Mouse (Mus musculus) intestine, embryonic 14.5 days (tissue): ENCODE data around the gene Gm21915. TPM values are rescaled to one million over a fixed set of nuclear protein-coding genes. Genes with fewer than 3 reads are reported as not detected.

ENCODE experiments used
- ATAC-seq: fragments of 200-750 bp; cut with Nextera tagmentation; replicated peaks from 2 replicates; pipeline ENCODE4 v1.8.0; 2017; ENCODE audit warnings: low read depth, moderate number of reproducible peaks, moderate TSS enrichment, moderate library complexity; ENCODE audit not compliant: low FRiP score, low TSS enrichment
- DNase-seq: peaks from one replicate; pipeline ENCODE4 v3.0.0-alpha.2; 2018; ENCODE audit warnings: low spot score
- H3K27ac ChIP-seq: fragments of 300-500 bp; sonication (generic); 2 replicates; pipeline ENCODE4 v1.5.1; 2014; ENCODE audit warnings: low read depth, mild to moderate bottlenecking, control low read depth
- H3K27me3 ChIP-seq: fragments of 300-500 bp; sonication (generic); replicated peaks from 2 replicates; pipeline ENCODE4 v1.6.1; 2014; ENCODE audit warnings: low read length, control low read depth; ENCODE audit not compliant: control insufficient read depth, insufficient read depth
- H3K36me3 ChIP-seq: fragments of 300-500 bp; sonication (generic); 2 replicates; pipeline ENCODE4 v1.6.1; 2014; ENCODE audit warnings: low read length, control low read depth; ENCODE audit not compliant: control insufficient read depth, insufficient read depth
- H3K4me1 ChIP-seq: fragments of 300-500 bp; sonication (generic); replicated peaks from 2 replicates; pipeline ENCODE4 v1.6.1; 2014; ENCODE audit warnings: low read length, control low read depth, mixed read lengths; ENCODE audit not compliant: control insufficient read depth, insufficient read depth
- H3K4me2 ChIP-seq: fragments of 300-500 bp; sonication (generic); 2 replicates; pipeline ENCODE4 v1.6.1; 2014; ENCODE audit warnings: low read length
- H3K4me3 ChIP-seq: fragments of 300-500 bp; sonication (generic); 2 replicates; pipeline ENCODE4 v1.5.1; 2014; ENCODE audit warnings: low read depth, low read length, control low read depth, mixed read lengths
- H3K9ac ChIP-seq: fragments of 300-500 bp; sonication (generic); 2 replicates; pipeline ENCODE4 v1.6.1; 2014; ENCODE audit warnings: mild to moderate bottlenecking, low read length
- H3K9me3 ChIP-seq: fragments of 300-500 bp; sonication (generic); 2 replicates; pipeline ENCODE4 v1.6.1; 2016; ENCODE audit warnings: low read length, control low read depth; ENCODE audit not compliant: control insufficient read depth
- WGBS: fragments of 180-500 bp; shearing (Covaris S2); extraction: QIAGEN DNeasy Blood & Tissue Kit; methylation state at CpG from one replicate; pipeline ENCODE4 v1.1.7; 2014; 5-methylcytosine and 5-hydroxymethylcytosine counted together
- polyA plus RNA-seq: library from polyadenylated mRNA; unstranded; fragments of >200 nt; fragmentation: Nextera tagmentation; extraction: Ambion mirVana; gene quantifications from 2 replicates; pipeline ENCODE4 v1.2.1, GENCODE M21; 2014

The Gm21915 gene
- polyA plus RNA-seq, 1 experiment from 2014 or later: not detected

DNA sequence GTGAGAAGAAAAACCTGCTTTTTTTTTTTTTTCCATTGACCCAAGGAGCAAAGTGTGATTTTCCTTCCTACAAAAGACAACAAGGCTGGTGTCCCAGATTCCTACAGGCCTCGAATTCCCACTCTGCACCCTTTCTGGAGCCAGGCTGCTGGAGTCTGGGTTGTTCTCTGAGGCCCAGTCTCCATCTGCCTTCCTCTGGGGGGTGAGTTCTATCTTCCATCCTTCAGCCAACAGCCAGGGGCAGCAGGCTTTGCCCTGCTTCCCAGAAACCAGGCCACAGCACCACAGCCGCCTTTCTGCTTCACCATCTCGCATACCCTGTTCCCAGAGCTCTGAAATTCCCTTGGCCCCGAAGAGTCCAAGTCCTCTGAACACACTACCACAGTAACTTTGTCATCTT, 25.7 kb downstream of the Gm21915 start:
- no peak for ATAC-seq
- WGBS: 91% methylated on average over 4 of the region's 4 CpGs
- no peak overlapping the region for H3K4me2 ChIP-seq

DNA sequence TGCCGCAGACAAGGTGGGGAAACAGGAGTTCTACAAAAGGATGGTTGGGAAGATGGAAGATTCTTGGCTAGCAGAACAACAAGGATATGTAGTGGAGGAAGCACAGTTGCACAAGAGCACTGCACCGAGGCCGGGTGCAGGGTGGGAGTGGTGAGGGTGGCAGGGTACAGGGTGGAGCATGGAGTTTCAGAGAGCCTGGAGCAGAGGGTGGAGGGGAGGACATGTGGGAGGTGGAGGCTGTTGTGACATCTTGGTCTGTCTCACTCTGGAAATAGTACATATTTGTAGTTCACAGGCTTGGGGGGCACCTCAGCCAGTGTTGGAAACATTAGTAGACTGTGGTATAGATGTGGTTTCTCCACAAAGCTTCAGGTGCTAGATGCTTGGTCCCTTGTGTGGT, 28.8 kb downstream of the Gm21915 start:
- no peaks in the 10 kb centered on the region for H3K27me3 ChIP-seq
- no peaks in the 10 kb centered on the region for H3K9me3 ChIP-seq
- DNase-seq: no peak
- no peak for ATAC-seq
- no peak overlapping the region for H3K27ac ChIP-seq
- H3K9ac ChIP-seq: no peak overlapping the region
- H3K4me1 ChIP-seq: peaks cover 8% of the 10 kb centered on the region
- 88% methylated on average over 3 of the region's 3 CpGs for WGBS
- H3K36me3 ChIP-seq: no peaks in the 10 kb centered on the region
- no peak overlapping the region for H3K4me3 ChIP-seq
- no peak overlapping the region for H3K4me2 ChIP-seq

More for the DNA sequence above, 25.7 kb downstream of the Gm21915 start:
- Histone ChIP-seq H3K9me3 (no peaks in the 10 kb centered on the region), H3K27me3 (no peaks in the 10 kb centered on the region), H3K4me1 (peaks cover 34% of the 10 kb centered on the region), H3K4me3 (no peak overlapping the region), H3K27ac (no peak overlapping the region), H3K36me3 (no peaks in the 10 kb centered on the region), H3K9ac (no peak overlapping the region)
- no peak for DNase-seq

DNA sequence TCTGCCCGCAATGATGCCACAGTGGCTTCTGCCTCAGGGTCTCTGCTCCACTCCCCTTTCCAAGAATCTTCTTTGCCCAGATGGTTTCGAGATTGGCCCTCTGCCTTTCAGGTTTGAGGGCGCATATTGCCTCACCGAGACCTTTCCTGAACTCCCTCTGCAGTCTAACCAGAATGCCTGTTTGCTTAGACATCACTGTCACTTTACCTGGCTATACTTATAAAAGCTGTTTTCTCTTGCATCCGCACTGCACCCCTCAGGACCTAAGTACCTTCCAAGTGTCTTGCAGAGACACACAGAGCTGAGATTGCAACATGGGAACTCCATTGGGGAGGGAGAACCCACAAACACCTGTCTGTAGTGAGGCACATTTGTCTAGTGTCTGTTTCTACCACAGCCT, 29.8 kb downstream of the Gm21915 start:
- no peaks in the 10 kb centered on the region for H3K36me3 ChIP-seq
- ATAC-seq: no peak
- H3K27ac ChIP-seq: no peak overlapping the region
- no peak overlapping the region for H3K9ac ChIP-seq
- no peaks in the 10 kb centered on the region for H3K27me3 ChIP-seq
- 78% methylated on average over 5 of the region's 5 CpGs for WGBS
- peaks cover 15% of the 10 kb centered on the region for H3K4me1 ChIP-seq
- DNase-seq: no peak
- H3K4me3 ChIP-seq: no peak overlapping the region
- no peak overlapping the region for H3K4me2 ChIP-seq
- H3K9me3 ChIP-seq: no peaks in the 10 kb centered on the region

DNA sequence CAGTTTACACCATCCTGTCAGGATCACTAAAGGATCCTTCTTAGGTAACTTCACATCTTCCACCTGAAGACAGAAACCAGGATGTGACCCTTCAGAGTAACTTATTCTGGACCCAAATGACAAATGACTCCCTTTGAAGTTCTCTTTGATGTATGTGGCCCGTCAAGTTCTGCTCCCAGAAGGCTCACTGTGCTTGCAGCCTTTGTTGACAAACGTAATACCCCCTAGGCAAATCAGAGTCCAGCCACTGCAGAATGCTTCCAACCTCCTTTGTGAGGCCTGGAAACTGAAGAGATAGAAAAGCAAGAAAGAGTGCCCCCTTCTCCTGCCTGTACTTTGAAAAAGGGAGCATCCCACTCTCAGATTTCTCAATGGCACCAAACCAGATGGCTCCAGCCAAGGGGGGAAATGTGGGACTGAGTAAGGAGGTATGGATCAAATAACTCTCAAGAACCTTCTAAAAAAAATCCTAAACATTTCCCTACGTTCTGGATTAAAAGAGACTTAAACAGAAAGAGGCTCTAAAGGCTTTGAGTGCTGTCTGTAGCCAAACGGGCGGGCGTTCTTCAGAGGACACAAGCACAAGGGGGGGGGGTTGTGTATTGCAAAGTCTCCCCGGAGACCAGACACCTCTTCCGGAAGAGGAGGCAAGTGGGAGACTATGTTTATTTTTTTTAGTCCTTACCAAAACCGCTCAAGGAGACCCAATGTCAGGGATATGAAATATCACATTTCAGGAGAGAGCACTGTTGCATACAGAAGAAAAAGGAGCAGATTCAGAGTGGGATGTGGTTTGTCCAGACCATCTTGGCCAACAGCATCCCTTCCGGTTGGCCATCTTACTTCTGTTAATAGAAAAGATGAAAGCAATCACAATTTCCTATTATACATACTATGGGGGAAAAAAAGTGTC, 34.2 kb downstream of the Gm21915 start:
- Histone ChIP-seq H3K36me3 (no peaks in the 10 kb centered on the region), H3K9ac (no peak overlapping the region), H3K4me2 (no peak overlapping the region), H3K27ac (peak overlapping the region; percentile 33; the same call in 1 of the 2 replicates), H3K4me1 (peaks cover 31% of the 10 kb centered on the region), H3K4me3 (no peak overlapping the region), H3K27me3 (no peaks in the 10 kb centered on the region), H3K9me3 (no peaks in the 10 kb centered on the region)
- DNase-seq (no peak), ATAC-seq (no peak)
- 19% methylated on average over 10 of the region's 10 CpGs for WGBS

DNA sequence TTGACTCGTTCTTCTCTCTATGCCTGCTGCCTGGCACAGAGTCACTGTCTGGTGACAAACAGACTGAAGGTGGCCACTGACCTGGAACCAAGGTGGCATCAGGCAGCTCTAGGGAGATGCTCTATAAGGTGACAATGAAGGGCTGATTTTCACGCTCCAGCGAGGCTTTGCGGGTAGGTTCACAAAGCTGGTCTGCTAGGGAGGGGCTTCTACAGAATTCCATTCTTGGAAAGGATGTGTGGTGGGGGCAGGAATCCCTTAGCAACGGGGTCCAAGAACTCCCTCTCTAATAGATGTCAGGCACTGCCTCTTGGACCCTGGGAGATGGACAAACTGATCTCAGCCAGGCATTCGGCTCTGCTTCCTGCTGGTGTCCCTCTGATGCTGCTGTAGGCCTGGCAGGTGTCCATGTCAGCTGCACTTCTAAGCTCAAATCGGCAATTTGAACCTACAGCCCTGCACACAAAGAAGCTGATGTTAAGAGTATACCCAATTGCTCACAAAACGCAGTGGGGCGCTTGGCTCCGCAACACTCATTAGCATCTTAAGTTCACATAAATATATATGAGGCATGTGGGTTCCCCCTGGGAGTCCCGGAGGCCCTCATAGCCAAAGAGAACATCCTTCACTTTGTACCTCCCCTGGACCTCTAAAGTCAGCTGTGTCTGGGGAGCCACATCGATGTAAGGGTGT, 38.2 kb downstream of the Gm21915 start:
- ATAC-seq (no peak), DNase-seq (no peak)
- no peak overlapping the region for H3K4me2 ChIP-seq
- 63% methylated on average over 12 of the region's 12 CpGs for WGBS
- H3K4me3 ChIP-seq: no peak overlapping the region
- H3K4me1 ChIP-seq: peaks cover 29% of the 10 kb centered on the region
- H3K27me3 ChIP-seq: no peaks in the 10 kb centered on the region
- H3K9ac ChIP-seq: no peak overlapping the region
- H3K27ac ChIP-seq: 0 out of 2 replicates have a peak overlapping the region, but pooled peaks have one; percentile 19
- no peaks in the 10 kb centered on the region for H3K9me3 ChIP-seq
- no peaks in the 10 kb centered on the region for H3K36me3 ChIP-seq

DNA sequence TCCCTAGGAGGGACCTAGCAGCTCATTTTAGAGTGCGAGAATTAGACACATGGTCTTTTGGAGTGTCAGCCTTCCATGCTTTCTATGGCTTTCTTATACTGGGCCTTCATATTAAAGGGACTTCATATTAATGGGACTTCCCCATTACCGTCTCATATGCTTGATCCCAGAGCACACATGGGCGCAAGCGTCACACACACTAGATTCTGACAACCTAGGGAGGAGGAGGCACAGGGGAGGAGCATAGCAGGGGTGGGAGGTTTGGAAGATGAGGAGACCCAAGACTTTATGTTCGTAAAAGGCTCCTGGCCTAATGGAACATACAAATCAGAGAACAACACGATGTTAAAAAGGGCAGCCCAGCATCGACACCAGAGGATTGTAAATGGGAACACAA, 38.7 kb downstream of the Gm21915 start:
- H3K9me3 ChIP-seq: no peaks in the 10 kb centered on the region
- ATAC-seq: no peak
- WGBS: 77% methylated on average over 7 of the region's 7 CpGs
- no peak overlapping the region for H3K9ac ChIP-seq
- no peak overlapping the region for H3K4me2 ChIP-seq
- peak overlapping the region; percentile 19; the same call in 1 of the 2 replicates for H3K27ac ChIP-seq
- no peaks in the 10 kb centered on the region for H3K36me3 ChIP-seq
- H3K27me3 ChIP-seq: no peaks in the 10 kb centered on the region
- H3K4me1 ChIP-seq: peaks cover 25% of the 10 kb centered on the region
- no peak overlapping the region for H3K4me3 ChIP-seq
- no peak for DNase-seq

DNA sequence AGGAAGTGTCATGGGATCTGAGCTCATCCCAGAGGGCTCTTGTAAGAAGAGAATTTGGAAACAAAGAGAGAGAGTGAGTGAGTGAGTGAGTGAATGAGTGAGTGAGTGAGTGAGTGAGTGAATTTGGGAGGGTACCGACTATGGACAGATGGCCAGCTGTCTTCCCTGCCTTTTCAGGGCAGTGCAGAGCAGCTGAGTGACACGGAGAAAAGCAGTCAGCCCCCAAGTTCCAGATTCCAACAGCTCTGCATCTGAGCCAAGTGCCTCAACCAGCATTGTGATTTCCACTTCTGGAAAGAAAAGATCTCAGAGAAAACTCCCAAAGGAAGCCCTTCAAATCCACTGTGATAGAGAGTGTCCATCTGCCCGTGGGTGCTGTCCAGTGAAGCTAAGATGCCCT, 39.2 kb downstream of the Gm21915 start:
- Histone ChIP-seq H3K4me2 (no peak overlapping the region), H3K27me3 (no peaks in the 10 kb centered on the region), H3K9ac (no peak overlapping the region), H3K4me3 (no peak overlapping the region), H3K4me1 (peaks cover 21% of the 10 kb centered on the region), H3K27ac (peak overlapping the region; percentile 18; the same call in 1 of the 2 replicates), H3K9me3 (no peaks in the 10 kb centered on the region), H3K36me3 (no peaks in the 10 kb centered on the region)
- 54% methylated on average over 3 of the region's 3 CpGs for WGBS
- ATAC-seq (no peak), DNase-seq (no peak)

DNA sequence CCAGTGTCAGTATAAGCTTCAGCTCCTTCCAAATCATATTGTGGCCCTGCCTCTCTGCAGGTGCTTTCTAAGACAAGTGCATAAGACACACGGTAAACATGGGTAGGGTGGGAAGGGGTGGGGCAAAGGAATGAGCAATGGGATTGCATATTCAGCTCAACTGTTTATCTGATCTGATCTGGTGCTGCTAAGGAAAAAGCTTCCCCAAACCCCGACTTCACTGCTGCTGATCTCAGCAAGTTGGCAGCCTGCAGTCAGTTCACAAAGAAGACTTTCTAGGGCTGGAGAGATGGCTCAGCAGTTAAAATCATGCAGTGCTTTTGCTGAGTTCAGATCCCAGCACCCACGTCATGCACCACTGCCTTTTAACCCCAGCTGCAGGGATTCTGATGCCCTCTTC, 39.6 kb downstream of the Gm21915 start:
- ATAC-seq (no peak), DNase-seq (no peak)
- Histone ChIP-seq H3K36me3 (no peaks in the 10 kb centered on the region), H3K4me3 (no peak overlapping the region), H3K4me1 (peaks cover 17% of the 10 kb centered on the region), H3K9ac (no peak overlapping the region), H3K4me2 (no peak overlapping the region), H3K27ac (peak overlapping the region; percentile 18; the same call in 1 of the 2 replicates), H3K9me3 (no peaks in the 10 kb centered on the region), H3K27me3 (no peaks in the 10 kb centered on the region)
- 32% methylated on average over 3 of the region's 3 CpGs for WGBS
